Mouse (Mus musculus) heart, postnatal 0 days (tissue): ENCODE data around the gene Pdzd7.

Experiments
- CTCF ChIP-seq: IDR thresholded peaks from 2 replicates; pipeline ENCODE4 v1.5.1; 2016; ENCODE audit warnings: antibody characterized with exemption, control low read depth, low read depth
- EP300 ChIP-seq: IDR thresholded peaks from 2 replicates; pipeline ENCODE4 v1.6.1; 2016; ENCODE audit warnings: antibody characterized with exemption, low read depth

- TF ChIP-seq CTCF (peak; percentile 73), EP300 (no peak)
These were observed 10.8 kb upstream of the Pdzd7 start for GRCm38 (mm10) chr19:45056364-45056763.
